Mouse (Mus musculus) MEL (cell line): ENCODE measurements at regions not wholly inside any gene's neighbourhood (a gene's known extent, or its start where the extent isn't known, plus 50 kb on each side); places are given as distances from the start of the nearest gene placed in this dataset.

Experiments used
- DNase-seq: peaks from one replicate; pipeline ENCODE4 v3.0.0; 2011; ENCODE audit warnings: low read depth, low spot score
- H3K27ac ChIP-seq: 2 replicates; pipeline ENCODE4 v1.5.1; 2012; ENCODE audit warnings: low read depth, mild to moderate bottlenecking, control low read depth, low read length, moderate library complexity; ENCODE audit not compliant: control insufficient read depth
- H3K27me3 ChIP-seq, 2 experiments: fragments of 150-350 bp in 1 of 2; sonication (generic) in 1 of 2; 2 replicates each; pipeline ENCODE4 v1.6.1; 2012; ENCODE audit warnings: low read length in 2 of 2, mild to moderate bottlenecking in 2 of 2, improper control_type of control experiment in 1 of 2, moderate library complexity in 1 of 2; ENCODE audit not compliant: insufficient read depth in 2 of 2, control insufficient read depth in 1 of 2
- H3K36me3 ChIP-seq, 2 experiments: 2 replicates each; pipeline ENCODE4 v1.6.1; 2012 to 2014; ENCODE audit warnings: low read length in 2 of 2, improper control_type of control experiment in 1 of 2, inconsistent platforms in 1 of 2, mild to moderate bottlenecking in 1 of 2; ENCODE audit not compliant: insufficient read depth in 2 of 2, control insufficient read depth in 1 of 2
- H3K4me1 ChIP-seq, 2 experiments: fragments of 150-350 bp in 1 of 2; sonication (generic) in 1 of 2; 2 replicates each; pipeline ENCODE4 v1.6.1; 2012; ENCODE audit warnings: low read length in 2 of 2, improper control_type of control experiment in 1 of 2, mild to moderate bottlenecking in 1 of 2; ENCODE audit not compliant: insufficient read depth in 2 of 2, control insufficient read depth in 1 of 2
- H3K4me3 ChIP-seq, 2 experiments: fragments of 150-350 bp in 1 of 2; sonication (generic) in 1 of 2; 2 replicates each; pipeline ENCODE4 v1.5.1; 2012; ENCODE audit warnings: low read depth in 2 of 2, low read length in 2 of 2, mild to moderate bottlenecking in 2 of 2, moderate library complexity in 2 of 2, control low read depth in 1 of 2, improper control_type of control experiment in 1 of 2; ENCODE audit not compliant: control insufficient read depth in 1 of 2, insufficient read depth in 1 of 2
- H3K79me2 ChIP-seq: 2 replicates; pipeline ENCODE4 v1.6.1; 2012; ENCODE audit warnings: mild to moderate bottlenecking, low read length, moderate library complexity; ENCODE audit not compliant: control insufficient read depth, poor library complexity, insufficient read depth
- H3K9ac ChIP-seq: 2 replicates; pipeline ENCODE4 v1.6.1; 2012; ENCODE audit warnings: low read depth, mild to moderate bottlenecking, control low read depth, low read length, moderate library complexity; ENCODE audit not compliant: control insufficient read depth, poor library complexity, severe bottlenecking
- H3K9me3 ChIP-seq: fragments of 150-350 bp; sonication (generic); replicated peaks from 2 replicates; pipeline ENCODE4 v1.6.1; 2012; ENCODE audit warnings: mild to moderate bottlenecking, low read length, improper control_type of control experiment, moderate library complexity; ENCODE audit not compliant: insufficient read depth
- BHLHE40 ChIP-seq: IDR thresholded peaks from 2 replicates; pipeline ENCODE4 v1.6.1; 2012; ENCODE audit warnings: low read depth, mild to moderate bottlenecking, inconsistent platforms, low read length, improper control_type of control experiment, borderline replicate concordance
- CHD1 ChIP-seq: IDR thresholded peaks from 2 replicates; pipeline ENCODE4 v1.6.1; 2012; ENCODE audit warnings: low read depth, mild to moderate bottlenecking, inconsistent platforms, low read length, improper control_type of control experiment
- CTCF ChIP-seq, 3 experiments: IDR thresholded peaks in 2 of 3; conservative IDR thresholded peaks in 1 of 3; 2 replicates each; pipeline ENCODE4 v1.5.1; 2011 to 2012; ENCODE audit warnings: low read length in 3 of 3, low read depth in 2 of 3, mild to moderate bottlenecking in 2 of 3, improper control_type of control experiment in 1 of 3, inconsistent platforms in 1 of 3, mixed read lengths in 1 of 3, moderate library complexity in 1 of 3; ENCODE audit not compliant: control insufficient read depth in 1 of 3, insufficient read depth in 1 of 3, poor library complexity in 1 of 3, severe bottlenecking in 1 of 3
- EP300 ChIP-seq, 2 experiments: IDR thresholded peaks; 2 replicates each; pipeline ENCODE4 v1.6.1; 2011; ENCODE audit warnings: improper control_type of control experiment in 2 of 2, low read length in 2 of 2, low read depth in 1 of 2, mild to moderate bottlenecking in 1 of 2
- ETS1 ChIP-seq: IDR thresholded peaks from 2 replicates; pipeline ENCODE4 v1.6.1; 2012; ENCODE audit warnings: low read depth, mild to moderate bottlenecking, inconsistent platforms, low read length, improper control_type of control experiment, moderate library complexity
- MYB ChIP-seq: IDR thresholded peaks from 2 replicates; pipeline ENCODE4 v1.6.1; 2011; ENCODE audit warnings: mild to moderate bottlenecking, low read depth, low read length, improper control_type of control experiment
- NRF1 ChIP-seq: IDR thresholded peaks from 2 replicates; pipeline ENCODE4 v1.6.1; 2014; ENCODE audit warnings: low read depth, mild to moderate bottlenecking, inconsistent platforms, low read length, improper control_type of control experiment, moderate library complexity; ENCODE audit not compliant: poor library complexity, insufficient read depth, severe bottlenecking
- RCOR1 ChIP-seq: IDR thresholded peaks from 2 replicates; pipeline ENCODE4 v1.6.1; 2012; ENCODE audit warnings: low read depth, mild to moderate bottlenecking, inconsistent platforms, low read length, improper control_type of control experiment
- SMC3 ChIP-seq: IDR thresholded peaks from 2 replicates; pipeline ENCODE4 v1.6.1; 2011; ENCODE audit warnings: low read depth, low read length, improper control_type of control experiment
- TBP ChIP-seq: IDR thresholded peaks from 2 replicates; pipeline ENCODE4 v1.8.0; 2011; ENCODE audit warnings: low read depth, low read length, improper control_type of control experiment
- UBTF ChIP-seq: IDR thresholded peaks from 2 replicates; pipeline ENCODE4 v1.6.1; 2012; ENCODE audit warnings: low read depth, mild to moderate bottlenecking, inconsistent platforms, low read length, improper control_type of control experiment, moderate library complexity, borderline replicate concordance; ENCODE audit not compliant: insufficient read depth
- USF1 ChIP-seq: IDR thresholded peaks from 2 replicates; pipeline ENCODE4 v1.6.1; 2014; ENCODE audit warnings: low read depth, mild to moderate bottlenecking, inconsistent platforms, low read length, improper control_type of control experiment, moderate library complexity
- USF2 ChIP-seq, 2 experiments: IDR thresholded peaks; 2 replicates each; pipeline ENCODE4 v1.6.1; 2011 to 2012; ENCODE audit warnings: improper control_type of control experiment in 2 of 2, low read length in 2 of 2, borderline replicate concordance in 1 of 2, inconsistent platforms in 1 of 2, low read depth in 1 of 2, mild to moderate bottlenecking in 1 of 2; ENCODE audit not compliant: insufficient read depth in 1 of 2
- ZC3H11A ChIP-seq: IDR thresholded peaks from 2 replicates; pipeline ENCODE4 v1.6.1; 2012; ENCODE audit warnings: low read depth, mild to moderate bottlenecking, inconsistent platforms, low read length, improper control_type of control experiment
- ZNF384 ChIP-seq: IDR thresholded peaks from 2 replicates; pipeline ENCODE4 v1.6.1; 2012; ENCODE audit warnings: low read depth, mild to moderate bottlenecking, inconsistent platforms, low read length, improper control_type of control experiment

DNA sequence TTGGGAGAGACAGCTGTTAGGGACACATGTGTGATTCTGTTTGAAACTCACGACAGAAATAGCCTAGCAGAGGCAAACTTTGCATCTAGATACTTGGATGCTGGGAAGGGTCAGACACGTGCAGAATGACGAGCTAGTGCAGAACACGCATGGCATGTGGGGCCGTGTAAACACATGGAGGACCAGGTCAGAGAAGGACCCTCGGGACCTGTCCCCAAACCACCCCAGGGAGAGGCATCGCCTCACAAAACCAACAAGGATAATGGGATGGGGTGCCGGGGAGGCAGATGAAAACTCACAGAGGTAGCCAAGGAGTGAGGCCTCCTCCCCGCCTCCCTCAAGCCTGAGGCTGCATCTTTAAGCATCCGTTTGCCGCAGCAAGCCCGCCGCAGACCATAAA is 159.6 kb downstream of the Utp6 start:
- H3K9me3 ChIP-seq = no peaks in the 10 kb centered on the region
- H3K36me3 ChIP-seq = no peaks in the 10 kb centered on the region
- H3K4me1 ChIP-seq = no peaks in the 10 kb centered on the region
- TF ChIP-seq BHLHE40 = no peak
- TF ChIP-seq TBP = no peak
- no peak for TF ChIP-seq CHD1
- TF ChIP-seq NRF1 = no peak
- TF ChIP-seq USF1 = no peak
- TF ChIP-seq ZNF384 = no peak
- no peaks in the 10 kb centered on the region for H3K79me2 ChIP-seq
- no peak for DNase-seq
- H3K4me3 ChIP-seq = no peak overlapping the region
- no peak overlapping the region for H3K27ac ChIP-seq
- no peak overlapping the region for H3K9ac ChIP-seq
- H3K27me3 ChIP-seq = peaks cover 0 to 6% of the 10 kb centered on the region in 2 experiments; a peak in 3 of 4 replicates

DNA sequence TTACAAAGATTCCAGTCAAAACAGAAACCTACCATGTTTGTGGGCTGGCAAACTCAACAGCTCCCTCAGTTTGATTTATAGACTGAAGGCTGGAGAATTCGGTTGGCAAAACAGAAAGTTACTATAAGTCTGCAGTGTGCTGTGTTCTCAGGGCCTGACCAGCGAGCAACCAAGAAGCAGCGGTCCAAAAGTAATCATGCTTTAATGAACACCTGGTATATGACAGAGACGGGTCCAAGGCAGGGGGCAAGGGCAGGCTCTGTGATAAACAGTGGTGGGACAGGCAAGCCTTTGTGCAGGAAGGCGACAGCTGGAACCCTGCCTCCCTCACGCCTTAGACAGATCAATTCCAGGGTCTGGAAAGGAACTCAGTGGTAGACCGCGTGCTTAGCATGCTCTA is 161.9 kb downstream of the Utp6 start:
- Histone ChIP-seq H3K4me1 (no peaks in the 10 kb centered on the region), H3K36me3 (no peaks in the 10 kb centered on the region), H3K4me3 (no peak overlapping the region), H3K9me3 (no peaks in the 10 kb centered on the region), H3K9ac (no peak overlapping the region), H3K79me2 (no peaks in the 10 kb centered on the region), H3K27ac (no peak overlapping the region), H3K27me3 (peaks cover 6 to 20% of the 10 kb centered on the region in 2 experiments)
- TF ChIP-seq ZNF384 (no peak), USF2 (IDR thresholded peaks at IDR 0.05; ENCODE audit: borderline replicate concordance in 1 of 2, insufficient read depth in 1 of 2, low read depth in 1 of 2, low read length in 2 of 2) (no peak), SMC3 (no peak), RCOR1 (no peak), ETS1 (no peak), CTCF (IDR thresholded peaks at IDR 0.05 in 2 of 3, conservative IDR thresholded peaks at IDR 0.05 in 1 of 3; ENCODE audit: control insufficient read depth in 1 of 3, insufficient read depth in 1 of 3, low read depth in 2 of 3, low read length in 3 of 3, poor library complexity in 1 of 3, severe bottlenecking in 1 of 3) (no peak), UBTF (no peak)
- no peak for DNase-seq

DNA sequence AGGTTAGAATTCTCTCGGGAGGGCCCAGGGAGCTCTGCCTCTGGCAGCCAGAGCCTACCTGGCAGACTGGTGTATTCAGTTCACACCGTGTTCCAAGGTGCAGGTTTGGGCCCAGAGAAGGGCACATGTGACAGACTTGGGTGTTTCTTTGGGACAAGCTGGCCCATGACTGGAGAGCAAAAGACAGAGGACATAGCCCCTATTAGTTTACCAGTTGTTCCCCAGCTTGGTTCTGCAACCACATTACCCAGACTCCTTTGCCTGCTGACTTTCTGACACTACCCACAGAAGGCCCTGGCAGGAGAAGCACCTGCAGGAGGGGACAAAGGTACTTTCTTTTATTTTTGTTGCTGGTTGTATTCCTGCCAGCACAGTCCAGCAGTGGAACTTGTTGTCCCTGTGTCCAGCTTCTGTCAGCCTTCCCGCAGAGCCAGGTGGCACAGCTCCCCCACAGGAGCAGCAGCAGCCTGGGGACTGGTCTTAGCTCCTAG is 173.9 kb downstream of the Utp6 start:
- no peak overlapping the region for H3K4me3 ChIP-seq
- TF ChIP-seq USF2 (IDR thresholded peaks at IDR 0.05; ENCODE audit: borderline replicate concordance in 1 of 2, insufficient read depth in 1 of 2, low read depth in 1 of 2, low read length in 2 of 2) (no peak), EP300 (IDR thresholded peaks at IDR 0.05; ENCODE audit: low read depth in 1 of 2, low read length in 2 of 2) (no peak), ZC3H11A (no peak), MYB (no peak)
- peaks cover 11 to 17% of the 10 kb centered on the region in 2 experiments for H3K27me3 ChIP-seq
- no peak for DNase-seq
- H3K27ac ChIP-seq = no peak overlapping the region
- no peaks in the 10 kb centered on the region for H3K79me2 ChIP-seq
- H3K4me1 ChIP-seq = no peaks in the 10 kb centered on the region
- no peaks in the 10 kb centered on the region for H3K9me3 ChIP-seq
- no peaks in the 10 kb centered on the region for H3K36me3 ChIP-seq
- H3K9ac ChIP-seq = no peak overlapping the region
